Mouse (Mus musculus): ENCODE measurements at regions not wholly inside any gene's neighbourhood (a gene's known extent, or its start where the extent isn't known, plus 50 kb on each side); places are given as distances from the start of the nearest gene placed in this dataset.

GRCm38 (mm10) chr3:138688606-138689005 lies 53.4 kb upstream of the Tspan5 start:
- TF ChIP-seq GATA1 (IDR thresholded peaks at IDR 0.05; ENCODE audit: borderline replicate concordance, low read length) (no peak), FLI1 (IDR thresholded peaks at IDR 0.05; ENCODE audit: low read length) (no peak)

All from megakaryocyte, embryonic 14.5 days (primary cell).